Mouse (Mus musculus): Measurements from ENCODE around the gene Hoxd9.

The Hoxd9 gene

DNA sequence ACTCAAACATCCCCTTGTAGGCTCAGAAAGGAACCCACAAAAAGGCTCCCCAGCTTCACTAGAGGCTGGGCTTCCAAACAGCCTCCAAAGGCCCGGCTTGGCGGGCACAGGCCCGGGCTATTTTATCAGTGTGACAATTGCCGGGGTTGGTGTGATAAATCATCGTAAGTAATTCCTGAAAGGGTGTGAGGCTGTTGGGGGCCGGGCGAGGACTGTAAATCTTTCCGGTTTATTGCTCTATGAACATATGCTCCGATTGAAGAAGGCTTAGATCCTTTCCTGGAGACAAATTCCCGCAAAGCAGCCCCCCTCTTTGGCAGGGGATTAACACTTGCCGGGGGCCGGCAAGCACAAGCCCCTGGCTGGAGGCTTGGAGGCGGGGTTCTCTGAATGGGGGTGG is 36.9 kb downstream of the Hoxd9 start:
- DNase-seq = no peak

DNA sequence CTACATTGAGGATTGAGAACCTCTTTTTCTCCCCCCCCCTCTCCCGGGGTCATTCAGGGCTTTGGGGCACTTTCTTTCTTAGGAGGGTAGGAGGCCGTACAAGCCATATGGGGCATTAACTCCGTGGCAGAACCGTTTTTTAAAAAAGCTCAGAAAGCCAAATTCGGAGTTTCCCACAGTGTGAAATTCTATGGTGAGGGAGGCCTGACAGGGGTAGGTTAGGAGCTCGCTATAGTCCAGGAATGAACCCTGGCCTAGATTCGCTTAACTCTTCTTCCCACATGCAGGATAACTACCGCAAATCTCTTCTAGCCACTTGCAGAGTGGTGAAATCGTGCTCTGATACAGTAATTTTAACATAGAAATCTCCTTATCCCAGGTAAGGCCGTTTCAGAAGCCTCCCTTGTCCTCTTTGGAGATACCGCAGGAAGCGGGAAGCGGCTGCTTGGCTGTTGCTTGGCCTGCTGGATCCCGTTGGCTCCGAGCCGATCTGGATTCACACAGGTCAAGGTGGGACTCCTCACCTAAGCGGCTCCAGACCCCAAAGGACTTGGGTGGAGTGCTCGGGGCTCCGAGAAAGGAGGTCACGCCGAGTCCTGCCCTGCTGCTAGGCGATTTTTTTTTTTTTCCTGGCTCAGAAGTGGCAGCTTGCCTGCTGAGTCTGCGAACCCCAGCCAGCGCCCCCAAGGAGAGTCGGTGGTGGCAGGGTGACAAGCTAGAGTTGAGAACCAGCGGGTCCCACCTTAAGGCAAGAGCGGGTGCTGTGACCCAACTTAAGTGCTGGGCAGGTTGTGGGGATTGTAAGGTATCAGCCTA is 37.7 kb downstream of the Hoxd9 start:
- no peak for DNase-seq

DNA sequence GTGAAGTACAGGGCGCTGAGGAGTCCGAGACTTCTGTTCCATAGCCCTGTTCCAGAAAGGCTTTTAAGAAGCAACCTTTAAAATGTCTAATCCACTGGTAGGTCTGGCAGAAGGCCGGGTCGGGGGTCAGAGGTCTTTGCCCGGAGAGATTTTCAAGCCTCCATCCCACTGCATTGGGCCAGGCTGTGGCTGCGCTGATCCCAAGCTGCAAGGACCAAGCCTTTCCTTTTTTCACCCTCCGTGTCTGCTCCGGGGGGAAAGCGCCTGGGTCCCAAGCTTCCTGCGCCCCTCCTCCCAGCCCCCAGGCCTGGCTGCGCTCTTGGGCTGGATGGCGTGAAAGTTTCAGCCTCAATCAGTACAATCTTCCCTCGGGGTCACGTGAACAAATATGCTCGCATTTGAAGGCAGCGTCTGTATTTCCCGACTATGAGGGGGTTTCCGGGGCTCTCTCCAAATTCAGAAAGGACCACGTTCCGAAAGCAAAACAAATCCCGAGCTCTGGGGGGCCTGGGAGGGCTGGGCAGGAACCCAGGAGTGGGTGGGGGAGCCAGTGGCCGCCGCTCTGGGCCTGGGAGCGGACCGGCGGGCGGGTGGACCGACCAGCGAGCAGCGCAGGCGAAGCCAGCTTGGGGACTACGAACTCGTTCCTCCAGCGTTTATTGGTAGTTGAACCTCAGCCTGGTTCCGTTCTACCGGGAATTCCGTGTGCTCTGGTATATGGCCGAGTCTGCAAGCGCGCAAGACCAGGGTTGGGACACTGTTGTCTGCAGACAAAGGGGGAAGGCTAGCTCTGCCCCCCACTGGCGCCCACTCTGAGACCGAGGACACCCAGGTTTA is 38.5 kb downstream of the Hoxd9 start:
- DNase-seq = no peak

DNA sequence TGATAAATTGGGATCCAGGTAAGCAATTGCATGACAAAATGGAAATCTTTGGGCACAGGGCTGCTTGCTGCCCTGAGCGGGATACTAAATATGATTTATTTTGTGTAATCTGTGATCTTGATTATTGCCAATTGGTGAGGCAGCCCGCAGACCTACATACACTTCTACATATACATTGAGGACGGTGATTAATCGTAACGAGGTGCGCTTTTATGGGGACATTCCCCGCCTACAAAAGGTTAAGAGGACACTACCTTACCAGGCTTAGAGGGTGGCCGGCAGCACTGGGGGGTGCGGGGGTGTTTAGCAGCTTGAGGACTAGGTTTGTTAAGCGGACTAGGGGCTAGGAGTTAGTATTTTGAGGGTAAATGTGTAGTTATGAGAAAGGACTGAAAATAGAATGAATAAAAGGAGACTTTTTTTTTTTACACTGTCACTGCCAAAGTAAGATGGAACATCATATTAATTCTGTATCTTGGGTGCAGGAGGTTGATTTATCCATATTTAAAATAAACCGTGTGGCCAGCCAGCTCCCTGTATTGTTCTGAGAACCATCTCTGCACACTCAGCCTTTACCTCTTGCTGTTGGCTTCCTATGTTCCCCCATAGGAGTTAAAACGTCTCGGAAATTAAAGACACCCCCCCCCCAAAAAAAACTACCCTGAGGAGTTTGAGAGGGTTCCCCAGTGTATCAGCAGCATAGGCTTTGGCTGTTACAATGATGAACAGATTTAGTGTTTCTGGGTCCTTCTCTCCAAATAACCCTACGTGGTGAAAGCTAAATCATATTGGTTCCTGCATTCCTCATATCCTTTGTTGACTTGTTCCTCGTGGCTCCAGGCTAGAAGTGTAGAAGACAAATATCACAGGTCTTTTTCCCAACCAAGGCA is 39.4 kb downstream of the Hoxd9 start:
- no peak for DNase-seq

DNA sequence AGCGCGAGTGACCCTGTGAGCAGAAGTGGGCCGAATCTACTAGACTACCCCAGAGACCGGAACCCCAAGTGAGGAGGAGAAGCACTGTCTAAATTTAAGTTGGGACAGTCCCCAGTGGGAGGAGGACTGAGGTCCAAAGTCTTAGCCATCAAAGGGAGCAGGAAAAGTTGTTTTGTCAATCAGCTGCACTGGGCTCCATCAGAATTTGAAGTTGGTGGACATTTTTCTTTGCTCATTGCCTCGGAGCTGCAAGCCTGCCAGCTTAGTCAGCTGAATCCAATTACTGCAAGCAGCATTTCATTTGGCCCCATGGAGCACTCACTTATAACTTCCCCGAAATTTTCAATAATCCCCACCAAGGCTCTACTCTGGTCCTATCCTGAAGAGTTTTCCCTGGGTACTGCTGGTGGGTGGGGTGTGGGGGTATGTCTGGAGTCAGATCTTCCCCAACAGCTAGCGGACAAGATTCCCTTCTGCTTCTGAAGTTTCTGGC is 40.1 kb downstream of the Hoxd9 start:
- no peak for DNase-seq

DNA sequence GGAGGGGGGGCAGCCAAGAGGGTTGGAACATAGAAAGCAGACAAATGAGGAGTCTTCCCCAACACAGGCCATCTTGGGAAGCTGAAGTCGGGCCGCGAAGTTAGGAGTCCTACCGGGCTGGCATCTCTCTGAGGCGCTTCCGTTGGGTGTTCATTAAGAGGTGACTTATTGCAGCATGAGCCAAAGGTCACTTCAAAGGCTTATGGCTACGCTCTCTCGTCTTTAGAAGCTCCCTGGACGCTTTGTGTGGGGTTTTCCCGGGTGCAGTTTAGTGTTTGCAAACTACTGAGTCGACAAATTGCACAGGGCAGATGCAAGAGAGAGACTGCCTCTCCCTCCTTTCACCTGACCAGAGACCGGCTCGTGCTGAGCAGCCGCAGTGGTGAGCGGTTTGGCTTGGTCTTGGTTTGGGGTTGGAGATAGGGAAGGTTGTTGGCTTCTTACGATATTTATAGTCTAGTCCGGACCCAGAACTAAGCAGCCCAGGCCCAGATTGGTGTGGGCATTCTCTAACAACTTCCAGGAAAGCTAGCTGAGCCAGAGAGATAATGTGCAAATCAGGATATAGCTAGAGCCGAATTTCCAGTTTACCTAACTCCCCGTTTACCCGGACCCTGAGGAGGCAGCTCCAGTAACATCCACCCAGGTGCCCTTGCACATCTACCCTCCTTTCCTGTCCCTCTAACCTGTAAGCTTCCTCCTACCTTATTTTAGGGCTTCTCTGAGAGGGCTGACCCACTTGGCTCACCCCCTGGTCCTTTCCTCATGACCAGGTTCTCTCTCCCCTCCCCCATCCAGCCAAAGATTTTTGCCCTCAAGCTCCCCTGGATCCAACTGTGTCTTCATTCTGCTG is 41.3 kb downstream of the Hoxd9 start:
- no peak for DNase-seq

DNA sequence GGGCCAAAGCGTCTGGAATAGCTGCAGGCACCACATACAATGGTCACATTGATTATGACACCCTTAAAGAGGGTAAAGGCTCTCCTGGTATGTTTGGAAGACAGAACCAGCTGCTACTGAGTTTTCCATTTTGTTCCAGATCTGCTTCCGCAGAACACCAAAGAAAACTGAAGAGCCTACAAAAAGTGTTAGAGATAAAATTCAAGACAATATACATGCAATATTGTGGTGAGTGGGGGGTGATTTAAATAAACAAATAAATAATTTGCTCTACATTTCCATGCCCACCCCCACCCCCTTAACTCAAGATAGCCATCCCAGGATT is 41.9 kb downstream of the Hoxd9 start:
- no peak for DNase-seq

DNA sequence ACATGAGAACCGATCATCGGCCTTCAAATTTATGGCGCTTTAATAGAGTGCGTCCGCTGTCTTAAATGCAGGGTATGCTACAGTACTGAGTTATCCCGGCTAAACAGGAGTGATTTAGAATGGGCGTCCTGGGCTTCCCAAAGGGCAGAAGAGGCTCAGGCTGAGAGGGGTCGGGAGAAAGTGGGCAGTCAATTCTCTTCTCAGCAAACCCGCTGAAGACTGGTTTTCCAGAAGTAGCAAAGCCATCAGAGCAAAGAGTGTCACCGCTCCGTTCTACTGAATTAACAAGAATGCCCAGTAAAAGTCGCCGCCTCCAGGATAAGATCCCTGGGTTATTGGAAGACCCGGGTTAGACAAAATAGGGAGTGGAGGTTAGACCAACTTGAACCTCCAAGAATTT is 42.3 kb downstream of the Hoxd9 start:
- DNase-seq = no peak

DNA sequence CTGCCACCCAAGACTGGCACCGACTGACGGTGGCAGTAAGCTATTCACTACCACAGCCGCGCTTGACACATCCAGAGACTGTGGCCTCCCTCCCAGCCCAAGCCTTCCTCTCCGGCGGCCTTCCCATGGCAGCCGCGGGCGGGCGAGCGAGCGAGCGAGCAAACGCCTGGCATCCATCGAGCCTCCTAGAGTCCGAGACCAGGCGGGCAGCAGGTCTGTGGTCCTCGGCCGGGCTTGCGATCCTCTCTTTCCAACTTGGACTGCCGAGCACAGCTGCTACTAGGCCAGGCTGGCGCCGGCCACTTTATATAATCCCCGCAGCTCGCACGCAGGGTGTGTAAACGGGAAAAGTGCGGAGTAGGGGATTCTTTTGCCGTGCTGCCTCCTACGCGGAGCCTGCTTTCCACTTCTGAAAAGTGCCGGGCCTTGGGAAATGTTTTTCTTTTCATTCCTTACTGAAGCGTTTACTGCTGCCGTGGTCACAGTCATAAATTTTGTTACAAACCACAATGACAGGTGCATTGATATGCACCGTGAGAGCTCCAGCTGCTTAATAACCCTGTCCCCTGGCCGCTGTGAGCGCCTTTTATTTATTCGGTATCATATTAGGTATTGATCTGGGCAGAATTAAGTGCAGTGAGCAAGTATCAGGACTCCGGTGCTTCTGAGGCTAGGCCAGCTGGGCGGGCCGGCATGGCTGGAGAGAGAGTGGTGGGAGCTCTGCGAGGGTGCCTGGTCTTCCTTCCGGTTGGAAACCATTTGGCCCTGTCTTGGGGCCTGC is 43.0 kb downstream of the Hoxd9 start:
- DNase-seq = no peak

DNA sequence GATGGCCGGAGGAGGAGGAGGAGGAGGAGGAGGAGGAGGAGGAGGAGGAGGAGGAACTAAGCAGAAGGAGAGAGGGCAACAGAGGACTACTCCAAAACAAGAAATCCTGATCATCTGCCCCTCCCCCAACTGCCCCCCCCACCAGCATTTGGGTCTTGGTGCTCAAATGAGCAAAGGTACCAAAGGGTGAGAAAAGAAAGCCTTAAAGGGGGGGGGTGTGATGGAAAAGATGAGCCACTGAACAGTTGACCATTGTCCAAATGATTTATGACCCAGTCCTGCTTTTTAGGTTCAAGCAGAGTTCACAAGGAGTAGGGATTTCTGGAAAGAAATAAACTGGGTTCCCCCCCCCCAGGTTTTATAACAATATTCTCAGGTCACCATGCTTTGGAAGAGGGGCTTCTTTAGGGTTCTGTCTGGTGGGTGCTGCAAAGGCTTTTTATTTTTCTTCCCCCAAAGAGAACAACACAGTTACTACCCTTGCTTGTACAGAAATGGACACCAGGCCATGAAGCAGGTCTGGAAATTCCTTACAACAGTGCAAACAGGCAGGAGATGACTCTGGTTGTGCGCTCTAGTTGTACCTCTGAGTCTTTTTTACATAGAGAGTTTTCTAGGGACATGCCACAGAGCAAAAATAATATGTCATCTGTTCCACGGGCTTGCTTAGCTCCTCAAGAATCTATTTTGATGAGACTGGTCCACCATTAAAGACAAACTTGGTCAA is 43.9 kb downstream of the Hoxd9 start:
- DNase-seq = no peak

DNA sequence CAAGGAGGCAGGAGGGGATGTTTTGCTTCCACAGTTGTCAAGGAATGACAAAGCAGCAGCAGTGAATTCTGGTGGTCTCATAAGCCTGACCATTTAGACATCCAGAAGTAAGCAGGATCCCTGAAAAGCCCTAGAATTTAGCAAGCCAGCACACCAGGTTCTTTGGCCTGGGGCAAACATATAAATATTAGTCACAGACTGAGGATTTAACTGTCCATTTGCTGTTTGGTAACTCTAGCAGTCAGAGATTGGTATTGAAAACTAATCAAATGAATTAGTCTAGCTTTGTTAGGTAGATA is 44.4 kb downstream of the Hoxd9 start:
- no peak for DNase-seq

DNA sequence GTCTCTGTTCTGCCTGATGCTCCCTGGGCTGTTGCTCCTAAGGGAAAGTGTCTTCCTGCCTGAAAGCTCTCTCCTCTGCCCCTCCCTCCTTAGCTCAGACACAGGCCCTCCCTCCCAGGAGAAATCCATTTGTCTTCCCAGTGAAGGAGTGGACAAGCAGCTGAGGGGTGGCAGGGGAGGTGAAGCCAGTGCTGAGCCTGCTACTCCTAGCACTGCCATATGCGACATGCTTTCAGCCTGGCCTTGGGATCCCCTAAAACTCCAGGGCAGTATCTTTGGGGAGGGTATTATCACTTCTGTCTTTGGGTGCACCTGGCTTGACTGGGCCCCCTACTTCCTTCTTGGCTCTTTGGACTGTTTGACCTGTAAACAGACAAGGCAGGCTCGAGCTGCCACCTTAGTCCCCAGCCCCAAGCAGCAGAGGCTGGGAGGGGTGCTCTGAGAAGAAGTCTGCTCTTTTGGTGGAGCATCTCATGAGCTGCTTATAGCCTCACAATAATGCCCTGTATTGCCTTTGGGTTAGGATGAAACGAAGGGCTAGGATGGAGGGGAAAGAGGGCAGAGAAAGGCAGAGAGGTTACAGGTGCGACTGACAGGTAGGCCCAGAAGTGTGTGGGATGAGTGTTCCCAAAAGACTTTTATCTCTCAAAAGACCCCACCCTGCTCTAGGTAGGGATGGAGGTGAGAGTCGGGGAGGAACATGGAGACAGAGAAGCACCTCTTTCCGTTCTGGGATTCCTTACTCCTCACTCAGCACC is 48.2 kb downstream of the Hoxd9 start:
- no peak for DNase-seq

DNA sequence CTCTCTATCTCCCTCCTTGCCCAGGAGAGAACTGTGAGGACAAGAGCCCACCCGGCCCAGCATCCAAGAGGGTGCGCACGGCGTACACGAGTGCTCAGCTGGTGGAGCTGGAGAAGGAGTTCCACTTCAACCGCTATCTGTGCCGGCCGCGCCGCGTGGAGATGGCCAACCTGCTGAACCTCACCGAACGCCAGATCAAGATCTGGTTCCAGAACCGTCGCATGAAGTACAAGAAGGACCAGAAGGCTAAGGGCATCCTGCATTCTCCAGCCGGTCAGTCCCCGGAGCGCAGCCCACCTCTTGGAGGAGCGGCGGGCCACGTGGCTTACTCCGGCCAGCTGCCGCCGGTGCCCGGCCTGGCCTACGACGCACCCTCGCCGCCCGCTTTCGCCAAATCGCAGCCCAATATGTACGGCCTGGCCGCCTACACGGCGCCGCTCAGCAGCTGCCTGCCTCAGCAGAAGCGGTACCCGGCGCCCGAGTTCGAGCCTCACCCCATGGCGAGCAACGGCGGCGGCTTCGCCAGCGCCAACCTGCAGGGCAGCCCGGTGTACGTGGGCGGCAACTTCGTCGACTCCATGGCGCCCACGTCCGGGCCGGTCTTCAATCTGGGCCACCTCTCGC is 48.9 kb downstream of the Hoxd9 start:
- DNase-seq = no peak

DNA sequence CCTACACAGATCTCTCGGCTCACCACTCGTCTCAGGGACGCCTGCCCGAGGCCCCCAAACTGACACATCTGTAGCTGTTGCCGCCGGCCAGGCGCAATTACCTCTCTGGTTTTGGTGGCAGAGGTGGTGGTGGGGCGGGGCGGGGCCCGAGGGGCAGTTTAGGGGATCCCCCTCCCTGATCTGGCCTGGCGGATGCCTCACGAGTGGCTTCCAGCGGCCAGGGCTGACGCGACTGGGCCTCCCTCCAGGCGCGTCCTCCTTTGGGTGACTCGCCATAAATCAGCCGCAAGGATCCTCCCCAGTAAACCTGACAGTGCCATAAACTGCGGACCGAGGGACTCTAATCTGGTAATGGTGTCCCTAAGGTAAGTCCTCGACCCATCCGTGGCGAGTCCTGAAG is 49.5 kb downstream of the Hoxd9 start:
- no peak for DNase-seq

DNA sequence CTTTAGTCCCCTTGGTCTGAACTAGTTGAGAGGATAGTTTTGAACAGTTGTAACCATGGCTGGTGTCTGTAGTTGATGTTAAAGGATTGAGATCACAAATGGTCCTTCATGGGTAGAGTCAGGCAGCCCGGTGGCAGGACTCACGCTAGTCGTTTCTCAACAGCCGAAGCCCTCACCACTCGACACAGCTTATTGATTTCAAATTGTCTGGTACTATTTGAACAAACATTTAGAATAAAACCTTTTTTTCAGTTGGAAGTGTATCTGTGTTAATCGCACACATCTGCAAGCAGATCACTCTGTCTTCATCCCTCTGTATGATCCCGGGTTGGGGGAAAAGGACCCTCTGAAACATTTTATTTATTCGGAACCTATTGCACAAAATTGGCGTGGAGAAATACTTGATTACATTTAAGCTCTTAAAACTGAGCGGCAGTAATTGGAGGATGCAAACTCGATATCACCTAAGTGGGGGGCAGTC is 50.2 kb downstream of the Hoxd9 start:
- no peak for DNase-seq

DNA sequence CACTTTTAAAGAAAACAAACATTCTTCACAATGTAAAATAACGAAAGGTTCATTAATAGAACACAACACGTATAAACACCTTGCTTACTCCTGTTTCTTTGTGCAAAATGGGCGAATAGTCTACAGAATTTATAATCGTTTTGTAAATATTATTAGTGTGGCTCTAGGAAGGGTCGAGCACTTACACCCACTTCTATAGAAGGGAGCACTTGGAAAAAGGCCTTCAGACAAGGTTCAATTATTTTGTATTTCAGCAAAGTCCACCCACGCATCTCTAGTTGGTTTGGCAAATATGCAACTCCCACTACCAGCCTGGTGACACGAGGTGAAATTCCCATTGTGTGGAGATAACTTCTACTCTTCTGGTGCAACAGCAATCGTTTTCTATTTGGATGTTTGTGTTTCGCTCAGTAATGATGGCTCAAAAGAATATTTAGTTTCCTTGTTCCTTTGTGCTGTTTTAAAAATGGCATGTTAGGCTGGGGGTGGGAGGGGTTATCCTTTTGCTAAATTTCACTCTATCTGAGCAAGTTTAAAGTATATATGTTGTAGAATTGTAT is 51.0 kb downstream of the Hoxd9 start:
- DNase-seq = no peak

DNA sequence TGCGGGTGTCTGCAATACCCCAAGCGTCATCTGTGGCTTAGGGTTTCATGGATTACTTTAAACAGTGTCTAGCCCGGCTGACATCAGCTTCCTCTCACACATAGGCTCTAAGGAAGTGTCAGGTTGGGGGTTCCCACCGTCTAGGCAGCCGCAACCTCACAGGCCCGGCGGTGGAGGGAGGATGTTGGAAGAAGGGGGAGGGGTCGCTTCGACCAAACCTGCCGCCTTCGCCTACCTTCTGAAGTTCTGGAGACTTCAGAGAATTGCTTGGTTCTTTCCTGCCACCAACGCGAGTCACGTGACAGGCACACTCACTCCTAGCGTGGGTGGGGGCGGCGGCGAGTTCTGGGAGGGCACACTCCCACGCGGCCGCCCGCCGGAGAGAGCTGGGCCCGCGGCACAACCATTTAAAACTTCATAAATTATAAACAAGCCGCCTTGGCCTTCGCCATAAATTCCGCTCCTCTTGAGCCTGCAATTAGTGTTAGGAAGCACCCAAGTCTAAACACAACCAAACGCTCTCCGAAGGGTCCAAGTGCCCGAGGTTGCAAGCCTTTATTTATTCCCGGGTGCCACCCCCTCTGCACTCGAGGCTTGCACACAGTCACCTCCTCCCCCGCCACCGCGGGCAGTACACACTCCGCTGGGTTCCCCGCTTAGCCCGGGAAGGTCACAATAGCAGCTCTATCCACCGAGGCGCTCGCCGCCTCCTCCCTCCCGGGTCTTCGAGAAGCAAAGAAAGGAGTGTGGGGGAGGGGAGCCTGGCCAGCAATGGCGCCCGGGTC is 52.0 kb downstream of the Hoxd9 start:
- peak in 1 of 2 experiments; percentile 15 for DNase-seq

Data from cerebellum, postnatal 25 days (tissue).